Mouse (Mus musculus): Measurements from ENCODE around the gene Pacsin3.

The Pacsin3 gene

GRCm38 (mm10) chr2:91255661-91256150 is at the start of gene Pacsin3:
Gene Pacsin3 (plus strand): TSS chr2:91255954.
- no peak for DNase-seq (ENCODE audit: extremely low read depth, insufficient read length, low spot score)

GRCm38 (mm10) chr2:91206254-91206775 is 49.4 kb upstream of the Pacsin3 start:
- DNase-seq (ENCODE audit: extremely low read depth, insufficient read length, low spot score), result no peak

- DNase-seq (ENCODE audit: extremely low read depth, insufficient read length, low spot score), result no peak
These were observed 42.4 kb upstream of the Pacsin3 start for GRCm38 (mm10) chr2:91213311-91213710.

- DNase-seq (ENCODE audit: extremely low read depth, insufficient read length, low spot score), result no peak
These were observed 38.7 kb upstream of the Pacsin3 start for GRCm38 (mm10) chr2:91217032-91217431.

- no peak for DNase-seq (ENCODE audit: extremely low read depth, insufficient read length, low spot score)
These were observed 35.3 kb upstream of the Pacsin3 start for GRCm38 (mm10) chr2:91220501-91220900.

- DNase-seq (ENCODE audit: extremely low read depth, insufficient read length, low spot score), result no peak
These were observed 32.1 kb upstream of the Pacsin3 start for GRCm38 (mm10) chr2:91223614-91224013.

GRCm38 (mm10) chr2:91229735-91230134 is 26.0 kb upstream of the Pacsin3 start:
- DNase-seq (ENCODE audit: extremely low read depth, insufficient read length, low spot score), result no peak

GRCm38 (mm10) chr2:91236601-91237510 is 18.9 kb upstream of the Pacsin3 start, which contains the start of gene Ddb2:
Gene Ddb2 (minus strand): TSS chr2:91236982.
- peak; percentile 98 for DNase-seq (ENCODE audit: extremely low read depth, insufficient read length, low spot score)

- peak; percentile 63 for DNase-seq (ENCODE audit: extremely low read depth, insufficient read length, low spot score)
These were observed 18.2 kb upstream of the Pacsin3 start for GRCm38 (mm10) chr2:91237511-91238080.

GRCm38 (mm10) chr2:91242547-91242946 is 13.2 kb upstream of the Pacsin3 start:
- DNase-seq (ENCODE audit: extremely low read depth, insufficient read length, low spot score), result no peak

GRCm38 (mm10) chr2:91243416-91243815 is 12.3 kb upstream of the Pacsin3 start:
- DNase-seq (ENCODE audit: extremely low read depth, insufficient read length, low spot score), result no peak

- no peak for DNase-seq (ENCODE audit: extremely low read depth, insufficient read length, low spot score)
These were observed 11.1 kb upstream of the Pacsin3 start for GRCm38 (mm10) chr2:91244557-91245228.

- DNase-seq (ENCODE audit: extremely low read depth, insufficient read length, low spot score), result peak; percentile 28
These were observed 7.4 kb upstream of the Pacsin3 start for GRCm38 (mm10) chr2:91248366-91248765.

- no peak for DNase-seq (ENCODE audit: extremely low read depth, insufficient read length, low spot score)
These were observed 3.8 kb upstream of the Pacsin3 start for GRCm38 (mm10) chr2:91252001-91252400.

- no peak for DNase-seq (ENCODE audit: extremely low read depth, insufficient read length, low spot score)
These were observed 3.2 kb upstream of the Pacsin3 start for GRCm38 (mm10) chr2:91252512-91252911.

- no peak for DNase-seq (ENCODE audit: extremely low read depth, insufficient read length, low spot score)
These were observed 901 bp upstream of the Pacsin3 start for GRCm38 (mm10) chr2:91254725-91255380.

GRCm38 (mm10) chr2:91256256-91257125 is 737 bp downstream of the Pacsin3 start:
- peak; percentile 79 for DNase-seq (ENCODE audit: extremely low read depth, insufficient read length, low spot score)

- DNase-seq (ENCODE audit: extremely low read depth, insufficient read length, low spot score), result peak; percentile 75
These were observed 1.6 kb downstream of the Pacsin3 start for GRCm38 (mm10) chr2:91257126-91257980.

- peak; percentile 39 for DNase-seq (ENCODE audit: extremely low read depth, insufficient read length, low spot score)
These were observed 2.3 kb downstream of the Pacsin3 start for GRCm38 (mm10) chr2:91258054-91258453.

Data from 3134 (cell line).